Mouse (Mus musculus) G1E (cell line): ENCODE data around the gene Pskh1.

Experiments
- CTCF ChIP-seq: IDR thresholded peaks from 2 replicates; pipeline ENCODE4 v1.5.1; 2012; ENCODE audit warnings: low read depth, low read length, inconsistent platforms, mixed read lengths
- GATA1 ChIP-seq: IDR thresholded peaks from 2 replicates; pipeline ENCODE4 v1.6.1; 2012; ENCODE audit warnings: borderline replicate concordance, low read length, inconsistent platforms, mixed read lengths
- TAL1 ChIP-seq: conservative IDR thresholded peaks from 2 replicates; pipeline ENCODE4 v1.6.1; 2012; ENCODE audit warnings: low read depth, low read length, inconsistent platforms, mixed read lengths

DNA sequence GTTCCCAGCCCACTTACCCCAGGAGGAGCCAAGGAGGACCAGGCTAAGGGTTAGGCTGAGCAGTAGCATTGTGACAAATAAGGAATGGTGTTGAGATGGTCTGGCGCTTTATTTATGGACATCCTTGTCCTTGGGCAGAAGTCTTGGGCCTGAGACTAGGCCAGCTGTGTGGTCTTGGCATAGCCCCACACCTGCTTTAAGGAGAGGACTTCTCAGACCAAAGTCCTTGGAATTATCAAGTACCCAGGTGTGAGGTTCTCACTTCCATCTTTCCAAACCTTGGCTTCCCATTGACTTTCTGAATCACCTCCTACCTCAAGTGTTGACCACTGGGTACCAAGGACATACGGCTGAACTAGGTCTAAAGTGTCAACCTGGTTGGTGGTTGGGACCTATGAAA is 33.5 kb downstream of the Pskh1 start, which contains the start of gene Ctrl:
- TF ChIP-seq CTCF (no peak), GATA1 (no peak), TAL1 (no peak)
